In the genomic region with DNA sequence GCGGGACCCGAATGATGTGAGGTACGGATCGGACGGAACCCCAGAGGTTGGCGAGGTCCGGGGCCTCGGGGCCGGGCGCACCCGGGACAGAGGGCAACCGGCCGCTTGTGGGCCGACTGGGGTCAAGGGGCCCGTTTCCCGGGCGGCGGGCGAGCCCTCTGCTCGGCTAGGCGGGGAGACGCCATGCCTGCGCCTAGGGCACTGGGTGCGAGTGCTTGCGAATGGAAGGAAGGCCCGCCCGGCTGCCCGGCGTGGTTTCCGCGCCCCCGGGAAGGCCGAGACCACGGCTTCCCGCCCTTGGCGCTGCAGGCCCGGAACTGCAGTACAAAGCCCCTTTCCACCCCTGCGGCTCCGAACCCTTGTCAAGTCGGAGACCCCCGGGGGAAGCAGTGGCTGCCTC, we compare ENCODE assay signal across 7 mouse cellular contexts. TPM values are rescaled to one million over a fixed set of nuclear protein-coding genes. Genes with fewer than 3 reads are reported as not detected.
DNase-seq lines count a peak whose midpoint lies in the region; ATAC-seq and TF ChIP-seq lines count a peak whose summit lies in the region.

No protein-coding gene starts in this region.

- H3K36me3 ChIP-seq in spleen, adult 2 months (ENCODE audit: control insufficient read depth, insufficient read depth, low read length): peaks cover 29% of the 10 kb centered on the region
- peaks cover 41% of the 10 kb centered on the region for H3K36me3 ChIP-seq in embryonic facial prominence, embryonic 14.5 days (ENCODE audit: control insufficient read depth, insufficient read depth, low read length)
- peaks cover 41% of the 10 kb centered on the region for H3K36me3 ChIP-seq in megakaryocyte, embryonic 14.5 days (replicated peaks; ENCODE audit: low read length)

- peak overlapping the region; percentile 98 for H3K9ac ChIP-seq in embryonic facial prominence, embryonic 14.5 days (ENCODE audit: low read depth, low read length)

- no peaks in the 10 kb centered on the region for H3K4me1 ChIP-seq in spleen, adult 2 months (ENCODE audit: control insufficient read depth, insufficient read depth, insufficient read length)
- H3K4me1 ChIP-seq in embryonic facial prominence, embryonic 14.5 days (ENCODE audit: control insufficient read depth, insufficient read depth, low read length): no peaks in the 10 kb centered on the region
- H3K4me1 ChIP-seq in megakaryocyte, embryonic 14.5 days: peaks cover 21% of the 10 kb centered on the region

- no peaks in the 10 kb centered on the region for H3K27me3 ChIP-seq in spleen, adult 2 months (ENCODE audit: control insufficient read depth, insufficient read depth, low read length)
- no peaks in the 10 kb centered on the region; the same call in 1 of the 2 replicates for H3K27me3 ChIP-seq in embryonic facial prominence, embryonic 14.5 days (replicated peaks; ENCODE audit: control insufficient read depth, insufficient read depth, low read length)
- no peaks in the 10 kb centered on the region for H3K27me3 ChIP-seq in megakaryocyte, embryonic 14.5 days (replicated peaks)

- TF ChIP-seq POLR2A in spleen, adult 2 months (IDR thresholded peaks at IDR 0.05; ENCODE audit: low read depth, low read length): no peak

- peak overlapping the region; percentile 88 for H3K27ac ChIP-seq in spleen, adult 2 months (ENCODE audit: insufficient read depth, low read length)
- H3K27ac ChIP-seq in embryonic facial prominence, embryonic 14.5 days (replicated peaks; ENCODE audit: low read depth, low read length): peak overlapping the region; percentile 87

- under 1% methylated on average over 39 of the region's 41 CpGs for WGBS in spleen, adult 2 months
- 1% methylated on average over 24 of the region's 41 CpGs for WGBS in embryonic facial prominence, embryonic 14.5 days

- peak; percentile 39 for ATAC-seq in embryonic facial prominence, embryonic 14.5 days (ENCODE audit: low read depth)
- ATAC-seq in inflammation-experienced regulatory T-cells, adult 6 months: peak; percentile 11

- H3K4me2 ChIP-seq in embryonic facial prominence, embryonic 14.5 days (ENCODE audit: low read depth, low read length): peak overlapping the region; percentile 76

- TF ChIP-seq CTCF in spleen, adult 2 months (IDR thresholded peaks at IDR 0.05; ENCODE audit: extremely low read depth, insufficient read depth, insufficient read length, insufficient replicate concordance): no peak

- H3K9me3 ChIP-seq in embryonic facial prominence, embryonic 14.5 days (ENCODE audit: control insufficient read depth, low read length): no peaks in the 10 kb centered on the region
- H3K9me3 ChIP-seq in megakaryocyte, embryonic 14.5 days: no peaks in the 10 kb centered on the region

- peak overlapping the region; percentile 86 for H3K4me3 ChIP-seq in spleen, adult 2 months (ENCODE audit: extremely low read depth, insufficient read depth, insufficient read length)
- peak overlapping the region; percentile 93 for H3K4me3 ChIP-seq in embryonic facial prominence, embryonic 14.5 days (ENCODE audit: low read depth, low read length)
- H3K4me3 ChIP-seq in megakaryocyte, embryonic 14.5 days (replicated peaks): peak overlapping the region; percentile 96

- DNase-seq in spleen, adult 2 months (ENCODE audit: low read depth in 1 of 2, low spot score in 2 of 2): peak in 1 of 2 experiments; percentile 46
- DNase-seq in spleen, postnatal 10 days (ENCODE audit: low spot score in 2 of 2): no peak
- DNase-seq in embryonic facial prominence, embryonic 14.5 days (ENCODE audit: low spot score): peak; percentile 12
- peak; percentile 76 for DNase-seq in thymus, postnatal 4 days
- DNase-seq in cerebellum, adult 9-11 months: no peak

RNA-seq across cellular contexts. Expression of gene Pnn, which starts 0.4 kb away (rescaled TPM):
- 15.4 and 16.2 TPM in 2 replicates for polyA plus RNA-seq in spleen, adult 2 months (2012; rRNA removed)
- 73.4 and 73.5 TPM in 2 replicates for polyA plus RNA-seq in embryonic facial prominence, embryonic 14.5 days (2014; fragmentation: Nextera tagmentation; extraction: Ambion mirVana)
- polyA plus RNA-seq in inflammation-experienced regulatory T-cells, adult 6 months (2017; shearing (Covaris generic)): 100 to 1,000 TPM in 2 of 3 experiments, 10 to 100 TPM in 1; 95.0 to 156 (median 100) TPM
- polyA plus RNA-seq in megakaryocyte, embryonic 14.5 days (2012; ENCODE audit: insufficient read depth, low replicate concordance): 14.7 and 32.9 TPM in 2 replicates

RNA-seq across cellular contexts. Expression of gene Trappc6b, which starts 5.8 kb away (rescaled TPM):
- 62.8 and 68.8 TPM in 2 replicates for polyA plus RNA-seq in spleen, adult 2 months (2012; rRNA removed)
- 55.2 and 60.0 TPM in 2 replicates for polyA plus RNA-seq in embryonic facial prominence, embryonic 14.5 days (2014; fragmentation: Nextera tagmentation; extraction: Ambion mirVana)
- polyA plus RNA-seq in inflammation-experienced regulatory T-cells, adult 6 months (2017; shearing (Covaris generic)): 100 to 1,000 TPM in 2 of 3 experiments, 10 to 100 TPM in 1; 70.3 to 103 (median 103) TPM
- polyA plus RNA-seq in megakaryocyte, embryonic 14.5 days (2012; ENCODE audit: insufficient read depth, low replicate concordance): 15.5 and 76.7 TPM in 2 replicates

RNA-seq across cellular contexts. Expression of gene Mia2, which starts 28.5 kb away (rescaled TPM):
- 16.5 and 18.9 TPM in 2 replicates for polyA plus RNA-seq in spleen, adult 2 months (2012; rRNA removed)
- 53.9 and 58.2 TPM in 2 replicates for polyA plus RNA-seq in embryonic facial prominence, embryonic 14.5 days (2014; fragmentation: Nextera tagmentation; extraction: Ambion mirVana)
- polyA plus RNA-seq in inflammation-experienced regulatory T-cells, adult 6 months (2017; shearing (Covaris generic)): 10 to 100 TPM; 19.0 to 34.2 (median 32.9) TPM
- 12.8 and 26.3 TPM in 2 replicates for polyA plus RNA-seq in megakaryocyte, embryonic 14.5 days (2012; ENCODE audit: insufficient read depth, low replicate concordance)

RNA-seq across cellular contexts. Expression of gene Gemin2, which starts 53.9 kb away (rescaled TPM):
- polyA plus RNA-seq in spleen, adult 2 months (2012; rRNA removed): 2.5 and 3.0 TPM in 2 replicates
- polyA plus RNA-seq in embryonic facial prominence, embryonic 14.5 days (2014; fragmentation: Nextera tagmentation; extraction: Ambion mirVana): 13.3 and 16.3 TPM in 2 replicates
- 10 to 100 TPM; 38.4 to 43.3 (median 39.6) TPM for polyA plus RNA-seq in inflammation-experienced regulatory T-cells, adult 6 months (2017; shearing (Covaris generic))
- 1.8 TPM in 1 of 2 replicates, not detected in the other for polyA plus RNA-seq in megakaryocyte, embryonic 14.5 days (2012; ENCODE audit: insufficient read depth, low replicate concordance)

RNA-seq across cellular contexts. Expression of gene Sec23a, which starts 55.3 kb away (rescaled TPM):
- polyA plus RNA-seq in spleen, adult 2 months (2012; rRNA removed): 3.9 and 4.5 TPM in 2 replicates
- polyA plus RNA-seq in embryonic facial prominence, embryonic 14.5 days (2014; fragmentation: Nextera tagmentation; extraction: Ambion mirVana): 115 and 121 TPM in 2 replicates
- 10 to 100 TPM; 30.8 to 34.0 (median 32.3) TPM for polyA plus RNA-seq in inflammation-experienced regulatory T-cells, adult 6 months (2017; shearing (Covaris generic))
- 1.2 and 1.5 TPM in 2 replicates for polyA plus RNA-seq in megakaryocyte, embryonic 14.5 days (2012; ENCODE audit: insufficient read depth, low replicate concordance)

Comparison
In these comparisons a context has a peak if more than half of its experiments do, and no peak if none do; other contexts are left out.
1. DNase-seq: peak in embryonic facial prominence, embryonic 14.5 days (single experiment) and thymus, postnatal 4 days (single experiment); none in spleen, postnatal 10 days (0 of 2) and cerebellum, adult 9-11 months (single experiment).
2. Peak in every context shown above with its lines, with median percentiles within 50 percentile points of each other: H3K4me3 ChIP-seq.